Mouse (Mus musculus): ENCODE data around the gene Prdx5. TPM values are rescaled to one million over a fixed set of nuclear protein-coding genes. Genes with fewer than 3 reads are reported as not detected.
A peak's percentile ranks its signal among the peaks of the same experiment; 100 is the strongest.

Gene Prdx5
- polyA plus RNA-seq, 1 experiment from 2014 or later: 283 TPM

- WGBS: 86% methylated on average over 20 of the region's 20 CpGs
- ATAC-seq (ENCODE audit: low read depth): no peak
- Histone ChIP-seq H3K9ac (ENCODE audit: low read length) (peak overlapping the region; percentile 23; the same call in 1 of the 2 replicates), H3K9me3 (ENCODE audit: control insufficient read depth, low read length) (no peaks in the 10 kb centered on the region), H3K4me1 (replicated peaks; ENCODE audit: control insufficient read depth, insufficient read depth, low read length) (peaks cover 14% of the 10 kb centered on the region), H3K4me3 (ENCODE audit: low read length) (no peak overlapping the region), H3K36me3 (ENCODE audit: control insufficient read depth, insufficient read depth, low read length) (no peaks in the 10 kb centered on the region), H3K27me3 (ENCODE audit: control insufficient read depth, insufficient read depth, low read depth, low read length) (peaks cover 18% of the 10 kb centered on the region), H3K27ac (ENCODE audit: low read length) (no peak overlapping the region), H3K4me2 (ENCODE audit: low read depth, low read length) (no peak overlapping the region)
Measured at GRCm38 (mm10) chr19:6939106-6940002, 29.4 kb upstream of the Prdx5 start.

GRCm38 (mm10) chr19:6937541-6938465 lies 27.9 kb upstream of the Prdx5 start:
- no peak overlapping the region for H3K27ac ChIP-seq (ENCODE audit: low read length)
- H3K27me3 ChIP-seq (ENCODE audit: control insufficient read depth, insufficient read depth, low read depth, low read length): peaks cover 34% of the 10 kb centered on the region
- 74% methylated on average over 16 of the region's 16 CpGs for WGBS
- no peak overlapping the region for H3K4me2 ChIP-seq (ENCODE audit: low read depth, low read length)
- no peak overlapping the region for H3K9ac ChIP-seq (ENCODE audit: low read length)
- no peaks in the 10 kb centered on the region for H3K36me3 ChIP-seq (ENCODE audit: control insufficient read depth, insufficient read depth, low read length)
- no peaks in the 10 kb centered on the region for H3K9me3 ChIP-seq (ENCODE audit: control insufficient read depth, low read length)
- H3K4me3 ChIP-seq (ENCODE audit: low read length): no peak overlapping the region
- peaks cover 22% of the 10 kb centered on the region for H3K4me1 ChIP-seq (replicated peaks; ENCODE audit: control insufficient read depth, insufficient read depth, low read length)
- ATAC-seq (ENCODE audit: low read depth): no peak

- ATAC-seq (ENCODE audit: low read depth): no peak
- peaks cover 21% of the 10 kb centered on the region for H3K4me1 ChIP-seq (replicated peaks; ENCODE audit: control insufficient read depth, insufficient read depth, low read length)
- H3K9ac ChIP-seq (ENCODE audit: low read length): no peak overlapping the region
Measured at GRCm38 (mm10) chr19:6936299-6936698, 26.4 kb upstream of the Prdx5 start.

GRCm38 (mm10) chr19:6934195-6934977 lies 24.5 kb upstream of the Prdx5 start, which contains the start of gene Kcnk4:
TSS of gene Kcnk4 (minus strand) at chr19:6934515.
- WGBS: 11% methylated on average over 23 of the region's 23 CpGs
- Histone ChIP-seq H3K4me1 (replicated peaks; ENCODE audit: control insufficient read depth, insufficient read depth, low read length) (peaks cover 11% of the 10 kb centered on the region), H3K36me3 (ENCODE audit: control insufficient read depth, insufficient read depth, low read length) (no peaks in the 10 kb centered on the region), H3K9me3 (ENCODE audit: control insufficient read depth, low read length) (no peaks in the 10 kb centered on the region), H3K27ac (ENCODE audit: low read length) (no peak within 1 kb of the TSS), H3K27me3 (ENCODE audit: control insufficient read depth, insufficient read depth, low read depth, low read length) (peaks cover 59% of the 10 kb centered on the region), H3K9ac (ENCODE audit: low read length) (peak within 1 kb of the TSS; percentile 61), H3K4me3 (ENCODE audit: low read length) (peak within 1 kb of the TSS; percentile 53), H3K4me2 (ENCODE audit: low read depth, low read length) (peak within 1 kb of the TSS; percentile 86)
- no peak; the same call in 1 of the 2 replicates for ATAC-seq (ENCODE audit: low read depth)

More at GRCm38 (mm10) chr19:6936299-6936698, 26.4 kb upstream of the Prdx5 start:
- Histone ChIP-seq H3K27me3 (ENCODE audit: control insufficient read depth, insufficient read depth, low read depth, low read length) (peaks cover 49% of the 10 kb centered on the region), H3K36me3 (ENCODE audit: control insufficient read depth, insufficient read depth, low read length) (no peaks in the 10 kb centered on the region), H3K4me3 (ENCODE audit: low read length) (no peak overlapping the region), H3K4me2 (ENCODE audit: low read depth, low read length) (no peak overlapping the region), H3K9me3 (ENCODE audit: control insufficient read depth, low read length) (no peaks in the 10 kb centered on the region), H3K27ac (ENCODE audit: low read length) (no peak overlapping the region)
- 21% methylated on average over 3 of the region's 3 CpGs for WGBS

GRCm38 (mm10) chr19:6933436-6934194 lies 23.7 kb upstream of the Prdx5 start:
- Histone ChIP-seq H3K36me3 (ENCODE audit: control insufficient read depth, insufficient read depth, low read length) (no peaks in the 10 kb centered on the region), H3K4me2 (ENCODE audit: low read depth, low read length) (peak overlapping the region; percentile 86), H3K9me3 (ENCODE audit: control insufficient read depth, low read length) (no peaks in the 10 kb centered on the region), H3K4me1 (replicated peaks; ENCODE audit: control insufficient read depth, insufficient read depth, low read length) (peaks cover 11% of the 10 kb centered on the region), H3K27ac (ENCODE audit: low read length) (no peak overlapping the region), H3K9ac (ENCODE audit: low read length) (peak overlapping the region; percentile 61), H3K4me3 (ENCODE audit: low read length) (peak overlapping the region; percentile 53), H3K27me3 (ENCODE audit: control insufficient read depth, insufficient read depth, low read depth, low read length) (peaks cover 65% of the 10 kb centered on the region)
- peak; percentile 72 for ATAC-seq (ENCODE audit: low read depth)
- 3% methylated on average over 58 of the region's 58 CpGs for WGBS

GRCm38 (mm10) chr19:6933102-6933435 lies 23.2 kb upstream of the Prdx5 start:
- H3K4me3 ChIP-seq (ENCODE audit: low read length): peak overlapping the region; percentile 53; the same call in 1 of the 2 replicates
- no peaks in the 10 kb centered on the region for H3K9me3 ChIP-seq (ENCODE audit: control insufficient read depth, low read length)
- WGBS: 21% methylated on average over 4 of the region's 4 CpGs
- H3K27me3 ChIP-seq (ENCODE audit: control insufficient read depth, insufficient read depth, low read depth, low read length): peaks cover 71% of the 10 kb centered on the region
- ATAC-seq (ENCODE audit: low read depth): no peak
- no peak overlapping the region for H3K27ac ChIP-seq (ENCODE audit: low read length)
- H3K9ac ChIP-seq (ENCODE audit: low read length): no peak overlapping the region
- H3K4me2 ChIP-seq (ENCODE audit: low read depth, low read length): no peak overlapping the region
- peaks cover 11% of the 10 kb centered on the region for H3K4me1 ChIP-seq (replicated peaks; ENCODE audit: control insufficient read depth, insufficient read depth, low read length)
- H3K36me3 ChIP-seq (ENCODE audit: control insufficient read depth, insufficient read depth, low read length): no peaks in the 10 kb centered on the region

- no peak overlapping the region for H3K4me2 ChIP-seq (ENCODE audit: low read depth, low read length)
- H3K27me3 ChIP-seq (ENCODE audit: control insufficient read depth, insufficient read depth, low read depth, low read length): peaks cover 81% of the 10 kb centered on the region
- H3K9ac ChIP-seq (ENCODE audit: low read length): no peak overlapping the region
- no peaks in the 10 kb centered on the region for H3K9me3 ChIP-seq (ENCODE audit: control insufficient read depth, low read length)
- no peak for ATAC-seq (ENCODE audit: low read depth)
- no peak overlapping the region for H3K27ac ChIP-seq (ENCODE audit: low read length)
- H3K4me1 ChIP-seq (replicated peaks; ENCODE audit: control insufficient read depth, insufficient read depth, low read length): peaks cover 11% of the 10 kb centered on the region
- H3K4me3 ChIP-seq (ENCODE audit: low read length): no peak overlapping the region
- no peaks in the 10 kb centered on the region for H3K36me3 ChIP-seq (ENCODE audit: control insufficient read depth, insufficient read depth, low read length)
- WGBS: 48% methylated on average over 1 of the region's 1 CpGs
Measured at GRCm38 (mm10) chr19:6932018-6932417, 22.1 kb upstream of the Prdx5 start.

- no peak overlapping the region for H3K4me2 ChIP-seq (ENCODE audit: low read depth, low read length)
- H3K27me3 ChIP-seq (ENCODE audit: control insufficient read depth, insufficient read depth, low read depth, low read length): peaks cover 87% of the 10 kb centered on the region
- no peaks in the 10 kb centered on the region for H3K9me3 ChIP-seq (ENCODE audit: control insufficient read depth, low read length)
- no peak overlapping the region for H3K4me3 ChIP-seq (ENCODE audit: low read length)
- no peak overlapping the region for H3K27ac ChIP-seq (ENCODE audit: low read length)
- no peaks in the 10 kb centered on the region for H3K36me3 ChIP-seq (ENCODE audit: control insufficient read depth, insufficient read depth, low read length)
- no peak overlapping the region for H3K9ac ChIP-seq (ENCODE audit: low read length)
- peaks cover 13% of the 10 kb centered on the region for H3K4me1 ChIP-seq (replicated peaks; ENCODE audit: control insufficient read depth, insufficient read depth, low read length)
- WGBS: 7% methylated on average over 2 of the region's 2 CpGs
- ATAC-seq (ENCODE audit: low read depth): no peak
Measured at GRCm38 (mm10) chr19:6931002-6931401, 21.1 kb upstream of the Prdx5 start.

Measured in lung, embryonic 16.5 days (tissue).